23 mouse cellular contexts compared by ENCODE assay signal in genomic region chr17:73126903-73127302, GRCm38 (mm10). TPM values are rescaled to one million over a fixed set of nuclear protein-coding genes. Genes with fewer than 3 reads are reported as not detected.
DNase-seq lines count a peak whose midpoint lies in the region; ATAC-seq lines count a peak whose summit lies in the region.
"Had no signal": no experiment of that assay in that cellular context is flagged by ENCODE, and none has a peak within 500 bp of the region (broad histone marks: within the 10 kb centered on the region; RNA-seq: fewer than 3 reads in every experiment).

No protein-coding gene starts in this region.

- H3K27me3 ChIP-seq in heart, embryonic 13.5 days (replicated peaks), result no peaks in the 10 kb centered on the region
- H3K27me3 ChIP-seq: CH12.LX; embryonic facial prominence, embryonic 12.5 days; kidney, embryonic 15.5 days; neural tube, embryonic 15.5 days had no signal

- H3K4me2 ChIP-seq in heart, embryonic 13.5 days, result peak overlapping the region; percentile 48
- H3K4me2 ChIP-seq: embryonic facial prominence, embryonic 12.5 days; kidney, embryonic 15.5 days; neural tube, embryonic 15.5 days had no signal

- intact Hi-C loops in heart, postnatal 25 days (cut with DNase I), result no loop called here

- peaks cover 35% of the 10 kb centered on the region for H3K4me1 ChIP-seq in heart, embryonic 13.5 days
- H3K4me1 ChIP-seq: embryonic facial prominence, embryonic 12.5 days; midbrain, embryonic 10.5 days; neural tube, embryonic 15.5 days had no signal

- H3K9me3 ChIP-seq in heart, embryonic 13.5 days, result no peaks in the 10 kb centered on the region
- H3K9me3 ChIP-seq: embryonic facial prominence, embryonic 12.5 days; G1E; kidney, embryonic 15.5 days; midbrain, embryonic 10.5 days; neural tube, embryonic 15.5 days had no signal

- H3K4me3 ChIP-seq in heart, embryonic 13.5 days, result 0 out of 2 replicates have a peak overlapping the region, but pooled peaks have one; percentile 3
- H3K4me3 ChIP-seq: embryonic facial prominence, embryonic 12.5 days; kidney, embryonic 15.5 days; midbrain, embryonic 10.5 days; neural tube, embryonic 15.5 days had no signal

- no peak for DNase-seq in heart, postnatal 25 days (ENCODE audit: low spot score)
- DNase-seq in kidney, adult 9 months, result peak; percentile 31
- DNase-seq in kidney, postnatal 10 days, result no peak
- peak; percentile 28 for DNase-seq in lung, postnatal 14 days
- no peak for DNase-seq in frontal cortex, postnatal 14 days (ENCODE audit: low spot score in 2 of 2)
- DNase-seq in left cerebral cortex, adult 18-20 months (ENCODE audit: low spot score in 2 of 2), result no peak
- DNase-seq: adrenal gland, adult 2 months; B cell, adult 2 months; cerebellum, adult 11-12 months; cerebellum, postnatal 14 days; gastrocnemius, postnatal 36 days; right cerebral cortex, adult 18-20 months; right cerebral cortex, postnatal 4 days; thymus, postnatal 14 days had no signal

- no peaks in the 10 kb centered on the region for H3K36me3 ChIP-seq in heart, embryonic 13.5 days
- H3K36me3 ChIP-seq: embryonic facial prominence, embryonic 12.5 days; kidney, embryonic 15.5 days; midbrain, embryonic 10.5 days; neural tube, embryonic 15.5 days had no signal

- no peak for ATAC-seq in heart, embryonic 13.5 days (ENCODE audit: extremely low read depth, insufficient number of reproducible peaks, low FRiP score, low TSS enrichment)
- ATAC-seq: hindbrain, postnatal 0 days; intestine, embryonic 16.5 days had no signal

- peak overlapping the region; percentile 84 for H3K27ac ChIP-seq in heart, embryonic 13.5 days (replicated peaks)
- H3K27ac ChIP-seq: embryonic facial prominence, embryonic 12.5 days; hindbrain, postnatal 0 days; kidney, embryonic 15.5 days; midbrain, embryonic 10.5 days; neural tube, embryonic 15.5 days had no signal

- H3K9ac ChIP-seq in heart, embryonic 13.5 days, result 0 out of 2 replicates have a peak overlapping the region, but pooled peaks have one; percentile 11
- H3K9ac ChIP-seq: embryonic facial prominence, embryonic 12.5 days; kidney, embryonic 15.5 days; neural tube, embryonic 15.5 days had no signal

RNA-seq across cellular contexts. Expression of gene Lclat1, which starts 19.1 kb away (rescaled TPM):
- 30.9 and 32.8 TPM in 2 replicates for polyA plus RNA-seq in heart, embryonic 13.5 days (2015; fragmentation: Nextera tagmentation; extraction: Ambion mirVana)
- 100 to 1,000 TPM; 107 to 116 TPM for total RNA-seq in heart, postnatal 25 days (2021)
- total RNA-seq in left cerebral cortex, adult 18-20 months (2021), result 10 to 100 TPM; 32.8 to 38.8 TPM

Comparison
In these comparisons a context has a peak if more than half of its experiments do, and no peak if none do; other contexts are left out.
1. DNase-seq: peak in kidney, adult 9 months (single experiment) and lung, postnatal 14 days (single experiment); none in heart, postnatal 25 days (single experiment), kidney, postnatal 10 days (single experiment), frontal cortex, postnatal 14 days (0 of 2) and left cerebral cortex, adult 18-20 months (0 of 2).